Mouse (Mus musculus): ENCODE data around the gene Isyna1. TPM values are rescaled to one million over a fixed set of nuclear protein-coding genes. Genes with fewer than 3 reads are reported as not detected.

The Isyna1 gene
- 351 TPM for polyA plus RNA-seq (2014; fragmentation: Illumina TruSeq; extraction: RNeasy Lipid Tissue Mini Kit (QIAGEN cat#74804); ENCODE audit: low read depth, low replicate concordance)

DNA sequence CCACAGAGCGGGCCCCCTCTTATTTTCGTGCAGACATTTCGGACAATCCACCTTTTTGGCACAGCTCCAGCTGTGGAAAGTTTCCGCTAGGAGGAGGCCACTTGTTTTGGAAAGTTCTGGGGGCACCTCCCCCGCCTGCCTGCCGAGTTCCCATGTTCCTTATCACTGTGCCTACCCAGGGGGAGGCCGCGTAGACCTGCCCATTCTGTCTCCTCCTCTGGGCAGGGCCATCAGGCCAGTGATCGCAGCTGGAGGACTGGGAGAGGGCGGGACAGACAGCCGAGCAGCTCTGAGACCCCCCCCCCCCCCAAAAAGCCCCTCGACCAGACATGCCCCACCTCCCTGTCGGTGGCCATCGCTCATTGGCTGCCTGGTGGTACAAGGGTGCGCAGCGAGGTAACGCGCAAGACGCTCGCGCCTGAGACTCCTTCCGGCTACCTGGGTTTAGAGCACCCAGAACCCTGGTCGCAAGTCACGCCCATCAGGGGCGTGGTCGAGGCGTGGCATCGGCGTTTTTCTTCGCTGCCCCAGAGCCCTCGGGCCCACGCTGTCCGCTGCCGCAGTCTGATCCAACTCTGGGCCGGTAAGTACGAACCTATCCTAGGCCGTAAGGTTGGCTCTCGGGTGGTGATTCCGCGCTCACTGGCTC lies at the start of gene Isyna1:
Gene Isyna1 (plus strand): TSS at position 413 of the 649 bp plus-strand sequence.

DNA sequence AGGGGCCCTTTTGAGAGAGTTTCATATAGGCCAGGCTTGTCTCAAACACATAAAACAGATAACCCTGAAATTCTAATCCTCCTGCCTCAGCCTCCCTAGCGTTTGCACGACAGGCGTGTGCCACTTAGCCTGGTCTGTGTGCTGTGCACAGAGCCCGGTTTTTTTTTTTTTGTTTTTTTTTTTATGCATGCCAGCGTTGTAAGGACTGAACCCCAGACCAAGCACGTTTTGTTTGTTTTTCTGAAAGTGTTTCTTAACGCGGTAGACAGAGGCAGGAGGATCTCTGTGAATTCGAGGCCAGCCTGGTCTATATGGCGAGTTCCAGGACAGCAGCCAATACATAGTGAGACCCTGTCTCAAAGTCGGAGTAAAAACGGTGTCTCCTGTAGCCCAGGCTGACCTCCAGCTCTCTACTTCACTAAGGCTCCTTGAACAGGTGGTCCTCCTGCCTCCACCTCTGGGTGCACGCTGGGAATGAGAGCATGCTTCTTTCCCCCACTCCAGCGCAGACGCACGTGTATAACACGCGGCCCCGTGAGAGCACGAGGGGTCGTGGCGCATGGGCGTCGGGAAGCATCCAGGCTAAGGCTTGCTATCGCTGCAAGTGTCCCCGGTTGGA lies 14.7 kb downstream of the Isyna1 start, which contains the start of gene Ssbp4:
Gene Ssbp4 (minus strand): TSS at position 124 of the 619 bp plus-strand sequence.

GRCm38 (mm10) chr8:70615894-70616293 lies 21.7 kb downstream of the Isyna1 start, which contains the start of gene Lrrc25:
Lrrc25 (plus strand) TSS chr8:70616155.

GRCm38 (mm10) chr8:70632346-70632892 lies 38.2 kb downstream of the Isyna1 start, which contains the start of gene Gdf15:
Gdf15 (minus strand) TSS chr8:70632456.

Other genes starting within 250 kb of the Isyna1 start
- gene Upf1, start 241.1 kb upstream of the Isyna1 start, polyA plus RNA-seq (2014; fragmentation: Illumina TruSeq; extraction: RNeasy Lipid Tissue Mini Kit (QIAGEN cat#74804); ENCODE audit: low read depth, low replicate concordance) = 31.4 TPM
- gene Comp, start 220.8 kb upstream of the Isyna1 start, polyA plus RNA-seq (2014; fragmentation: Illumina TruSeq; extraction: RNeasy Lipid Tissue Mini Kit (QIAGEN cat#74804); ENCODE audit: low read depth, low replicate concordance) = 6.3 TPM
- gene Crtc1, start 154.8 kb upstream of the Isyna1 start, polyA plus RNA-seq (2014; fragmentation: Illumina TruSeq; extraction: RNeasy Lipid Tissue Mini Kit (QIAGEN cat#74804); ENCODE audit: low read depth, low replicate concordance) = 15.7 TPM
- 20.7 TPM for gene Klhl26, start 117.4 kb upstream of the Isyna1 start, polyA plus RNA-seq (2014; fragmentation: Illumina TruSeq; extraction: RNeasy Lipid Tissue Mini Kit (QIAGEN cat#74804); ENCODE audit: low read depth, low replicate concordance)
- 0.74 TPM for gene Tmem59l, start 107.0 kb upstream of the Isyna1 start, polyA plus RNA-seq (2014; fragmentation: Illumina TruSeq; extraction: RNeasy Lipid Tissue Mini Kit (QIAGEN cat#74804); ENCODE audit: low read depth, low replicate concordance)
- 2.1 TPM for gene Crlf1, start 101.2 kb upstream of the Isyna1 start, polyA plus RNA-seq (2014; fragmentation: Illumina TruSeq; extraction: RNeasy Lipid Tissue Mini Kit (QIAGEN cat#74804); ENCODE audit: low read depth, low replicate concordance)
- gene Rex1bd, start 87.6 kb upstream of the Isyna1 start, polyA plus RNA-seq (2014; fragmentation: Illumina TruSeq; extraction: RNeasy Lipid Tissue Mini Kit (QIAGEN cat#74804); ENCODE audit: low read depth, low replicate concordance) = 92.5 TPM
- gene Uba52, start 83.6 kb upstream of the Isyna1 start, polyA plus RNA-seq (2014; fragmentation: Illumina TruSeq; extraction: RNeasy Lipid Tissue Mini Kit (QIAGEN cat#74804); ENCODE audit: low read depth, low replicate concordance) = 1,821 TPM
- gene Fkbp8, start 66.6 kb upstream of the Isyna1 start, polyA plus RNA-seq (2014; fragmentation: Illumina TruSeq; extraction: RNeasy Lipid Tissue Mini Kit (QIAGEN cat#74804); ENCODE audit: low read depth, low replicate concordance) = 255 TPM
- gene Kxd1, start 66.4 kb upstream of the Isyna1 start, polyA plus RNA-seq (2014; fragmentation: Illumina TruSeq; extraction: RNeasy Lipid Tissue Mini Kit (QIAGEN cat#74804); ENCODE audit: low read depth, low replicate concordance) = 67.9 TPM
- 20.8 TPM for gene Ell, start 54.9 kb upstream of the Isyna1 start, polyA plus RNA-seq (2014; fragmentation: Illumina TruSeq; extraction: RNeasy Lipid Tissue Mini Kit (QIAGEN cat#74804); ENCODE audit: low read depth, low replicate concordance)
- gene Ssbp4, start 14.5 kb downstream of the Isyna1 start, polyA plus RNA-seq (2014; fragmentation: Illumina TruSeq; extraction: RNeasy Lipid Tissue Mini Kit (QIAGEN cat#74804); ENCODE audit: low read depth, low replicate concordance) = 112 TPM
- gene Lrrc25, start 21.8 kb downstream of the Isyna1 start, polyA plus RNA-seq (2014; fragmentation: Illumina TruSeq; extraction: RNeasy Lipid Tissue Mini Kit (QIAGEN cat#74804); ENCODE audit: low read depth, low replicate concordance) = 5.1 TPM
- gene Gdf15, start 38.1 kb downstream of the Isyna1 start, polyA plus RNA-seq (2014; fragmentation: Illumina TruSeq; extraction: RNeasy Lipid Tissue Mini Kit (QIAGEN cat#74804); ENCODE audit: low read depth, low replicate concordance) = 1.2 TPM
- 54.4 TPM for gene Pgpep1, start 66.0 kb downstream of the Isyna1 start, polyA plus RNA-seq (2014; fragmentation: Illumina TruSeq; extraction: RNeasy Lipid Tissue Mini Kit (QIAGEN cat#74804); ENCODE audit: low read depth, low replicate concordance)
- gene Lsm4, start 78.9 kb downstream of the Isyna1 start, polyA plus RNA-seq (2014; fragmentation: Illumina TruSeq; extraction: RNeasy Lipid Tissue Mini Kit (QIAGEN cat#74804); ENCODE audit: low read depth, low replicate concordance) = 67.6 TPM
- 72.1 TPM for gene Jund, start 104.6 kb downstream of the Isyna1 start, polyA plus RNA-seq (2014; fragmentation: Illumina TruSeq; extraction: RNeasy Lipid Tissue Mini Kit (QIAGEN cat#74804); ENCODE audit: low read depth, low replicate concordance)
- 4.9 TPM for gene Iqcn, start 109.1 kb downstream of the Isyna1 start, polyA plus RNA-seq (2014; fragmentation: Illumina TruSeq; extraction: RNeasy Lipid Tissue Mini Kit (QIAGEN cat#74804); ENCODE audit: low read depth, low replicate concordance)
- gene Gm3336, start 124.2 kb downstream of the Isyna1 start, polyA plus RNA-seq (2014; fragmentation: Illumina TruSeq; extraction: RNeasy Lipid Tissue Mini Kit (QIAGEN cat#74804); ENCODE audit: low read depth, low replicate concordance) = not detected
- 5.3 TPM for gene Pde4c, start 129.3 kb downstream of the Isyna1 start, polyA plus RNA-seq (2014; fragmentation: Illumina TruSeq; extraction: RNeasy Lipid Tissue Mini Kit (QIAGEN cat#74804); ENCODE audit: low read depth, low replicate concordance)
- 27.6 TPM for gene Rab3a, start 160.3 kb downstream of the Isyna1 start, polyA plus RNA-seq (2014; fragmentation: Illumina TruSeq; extraction: RNeasy Lipid Tissue Mini Kit (QIAGEN cat#74804); ENCODE audit: low read depth, low replicate concordance)
- gene Mpv17l2, start 166.6 kb downstream of the Isyna1 start, polyA plus RNA-seq (2014; fragmentation: Illumina TruSeq; extraction: RNeasy Lipid Tissue Mini Kit (QIAGEN cat#74804); ENCODE audit: low read depth, low replicate concordance) = 52.2 TPM
- 38.8 TPM for gene Pik3r2, start 182.3 kb downstream of the Isyna1 start, polyA plus RNA-seq (2014; fragmentation: Illumina TruSeq; extraction: RNeasy Lipid Tissue Mini Kit (QIAGEN cat#74804); ENCODE audit: low read depth, low replicate concordance)
- 36.3 TPM for gene Mast3, start 210.7 kb downstream of the Isyna1 start, polyA plus RNA-seq (2014; fragmentation: Illumina TruSeq; extraction: RNeasy Lipid Tissue Mini Kit (QIAGEN cat#74804); ENCODE audit: low read depth, low replicate concordance)
- gene Il12rb1, start 214.1 kb downstream of the Isyna1 start, polyA plus RNA-seq (2014; fragmentation: Illumina TruSeq; extraction: RNeasy Lipid Tissue Mini Kit (QIAGEN cat#74804); ENCODE audit: low read depth, low replicate concordance) = 0.74 TPM
- 60.9 TPM for gene Arrdc2, start 245.3 kb downstream of the Isyna1 start, polyA plus RNA-seq (2014; fragmentation: Illumina TruSeq; extraction: RNeasy Lipid Tissue Mini Kit (QIAGEN cat#74804); ENCODE audit: low read depth, low replicate concordance)

Data from adipose tissue, adult 10 weeks (tissue).